Mouse (Mus musculus) small intestine, adult 2 months (tissue): ENCODE results near the gene Klk7.

Experiments used
- CTCF ChIP-seq: fragments of 200-500 bp; IDR thresholded peaks from 2 replicates; pipeline ENCODE4 v1.5.1; 2012; ENCODE audit warnings: low read depth, mild to moderate bottlenecking, control low read depth, inconsistent platforms, low read length, moderate library complexity, mixed read lengths; ENCODE audit not compliant: insufficient replicate concordance, insufficient read length; ENCODE audit errors: extremely low read depth
- POLR2A ChIP-seq: fragments of 200-500 bp; IDR thresholded peaks from 2 replicates; pipeline ENCODE4 v1.6.1; 2012; ENCODE audit warnings: low read depth, mild to moderate bottlenecking, control low read depth, inconsistent platforms, low read length, moderate library complexity

DNA sequence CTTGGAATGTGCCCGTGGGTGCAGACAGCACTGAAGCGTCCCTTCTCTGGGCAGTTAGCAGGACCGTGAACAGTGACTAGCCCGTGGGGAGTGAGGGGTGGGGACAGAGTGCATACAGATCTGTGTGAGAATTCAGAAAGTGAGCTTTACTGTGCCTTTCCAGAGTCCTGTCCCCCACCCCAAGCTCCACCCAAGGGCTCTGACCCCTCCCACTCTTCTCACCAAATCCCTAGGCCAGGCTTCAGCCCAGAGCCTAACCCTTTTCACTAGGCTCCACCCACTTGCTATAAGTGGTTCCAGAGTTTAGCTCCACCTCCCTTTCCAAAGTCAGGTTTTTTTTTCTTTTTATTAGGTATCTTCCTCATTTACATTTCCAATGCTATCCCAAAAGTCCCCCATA, 32.7 kb downstream of the Klk7 start:
- no peak for TF ChIP-seq POLR2A
- no peak for TF ChIP-seq CTCF
